Mouse (Mus musculus): Measurements from ENCODE around the gene Gm20388. TPM values are rescaled to one million over a fixed set of nuclear protein-coding genes. Genes with fewer than 3 reads are reported as not detected.

Gm20388 gene
- polyA plus RNA-seq, 1 experiment from 2014 or later, result not detected

GRCm38 (mm10) chr8:124275377-124276071, 4364.9 kb downstream of the Gm20388 start:
- 90% methylated on average over 10 of the region's 10 CpGs for WGBS
- ATAC-seq (ENCODE audit: low read depth), result no peak
- H3K9ac ChIP-seq (ENCODE audit: low read length), result no peak overlapping the region
- H3K4me2 ChIP-seq (ENCODE audit: low read depth, low read length), result no peak overlapping the region
- H3K4me3 ChIP-seq (ENCODE audit: low read length), result no peak overlapping the region
- no peaks in the 10 kb centered on the region; the same call in 1 of the 2 replicates for H3K9me3 ChIP-seq (ENCODE audit: control insufficient read depth, low read length)
- H3K27me3 ChIP-seq (ENCODE audit: control insufficient read depth, insufficient read depth, low read depth, low read length), result no peaks in the 10 kb centered on the region
- peaks cover 8% of the 10 kb centered on the region; the same call in 1 of the 2 replicates for H3K36me3 ChIP-seq (ENCODE audit: control insufficient read depth, insufficient read depth, low read length)
- H3K27ac ChIP-seq (ENCODE audit: low read length), result no peak overlapping the region
- H3K4me1 ChIP-seq (replicated peaks; ENCODE audit: control insufficient read depth, insufficient read depth, low read length), result peaks cover 30% of the 10 kb centered on the region

- Histone ChIP-seq H3K27me3 (ENCODE audit: control insufficient read depth, insufficient read depth, low read depth, low read length) (no peaks in the 10 kb centered on the region), H3K4me1 (replicated peaks; ENCODE audit: control insufficient read depth, insufficient read depth, low read length) (peaks cover 28% of the 10 kb centered on the region), H3K4me3 (ENCODE audit: low read length) (no peak overlapping the region), H3K9me3 (ENCODE audit: control insufficient read depth, low read length) (no peaks in the 10 kb centered on the region; the same call in 1 of the 2 replicates), H3K36me3 (ENCODE audit: control insufficient read depth, insufficient read depth, low read length) (peaks cover 8% of the 10 kb centered on the region; the same call in 1 of the 2 replicates), H3K4me2 (ENCODE audit: low read depth, low read length) (no peak overlapping the region), H3K27ac (ENCODE audit: low read length) (no peak overlapping the region), H3K9ac (ENCODE audit: low read length) (no peak overlapping the region)
- no peak for ATAC-seq (ENCODE audit: low read depth)
- 65% methylated on average over 24 of the region's 24 CpGs for WGBS
These were observed 4367.6 kb downstream of the Gm20388 start for GRCm38 (mm10) chr8:124277951-124278910.

- ATAC-seq (ENCODE audit: low read depth), result no peak
- Histone ChIP-seq H3K27ac (ENCODE audit: low read length) (0 out of 2 replicates have a peak overlapping the region, but pooled peaks have one; percentile 13), H3K9me3 (ENCODE audit: control insufficient read depth, low read length) (no peaks in the 10 kb centered on the region; the same call in 1 of the 2 replicates), H3K36me3 (ENCODE audit: control insufficient read depth, insufficient read depth, low read length) (peaks cover 8% of the 10 kb centered on the region; the same call in 1 of the 2 replicates), H3K27me3 (ENCODE audit: control insufficient read depth, insufficient read depth, low read depth, low read length) (no peaks in the 10 kb centered on the region), H3K4me1 (replicated peaks; ENCODE audit: control insufficient read depth, insufficient read depth, low read length) (peaks cover 29% of the 10 kb centered on the region), H3K9ac (ENCODE audit: low read length) (no peak overlapping the region), H3K4me2 (ENCODE audit: low read depth, low read length) (no peak overlapping the region), H3K4me3 (ENCODE audit: low read length) (no peak overlapping the region)
- WGBS, result 64% methylated on average over 7 of the region's 7 CpGs
These were observed 4368.5 kb downstream of the Gm20388 start for GRCm38 (mm10) chr8:124278956-124279689.

- no peak for ATAC-seq (ENCODE audit: low read depth)
- Histone ChIP-seq H3K9ac (ENCODE audit: low read length) (no peak overlapping the region), H3K36me3 (ENCODE audit: control insufficient read depth, insufficient read depth, low read length) (peaks cover 8% of the 10 kb centered on the region; the same call in 1 of the 2 replicates), H3K9me3 (ENCODE audit: control insufficient read depth, low read length) (no peaks in the 10 kb centered on the region; the same call in 1 of the 2 replicates), H3K27ac (ENCODE audit: low read length) (no peak overlapping the region), H3K4me1 (replicated peaks; ENCODE audit: control insufficient read depth, insufficient read depth, low read length) (peaks cover 29% of the 10 kb centered on the region), H3K4me2 (ENCODE audit: low read depth, low read length) (no peak overlapping the region), H3K4me3 (ENCODE audit: low read length) (no peak overlapping the region), H3K27me3 (ENCODE audit: control insufficient read depth, insufficient read depth, low read depth, low read length) (no peaks in the 10 kb centered on the region)
- WGBS, result 91% methylated on average over 5 of the region's 5 CpGs
These were observed 4369.0 kb downstream of the Gm20388 start for GRCm38 (mm10) chr8:124279690-124279985.

GRCm38 (mm10) chr8:124281700-124282541, 4371.3 kb downstream of the Gm20388 start:
- Histone ChIP-seq H3K36me3 (ENCODE audit: control insufficient read depth, insufficient read depth, low read length) (no peaks in the 10 kb centered on the region), H3K4me3 (ENCODE audit: low read length) (no peak overlapping the region), H3K4me1 (replicated peaks; ENCODE audit: control insufficient read depth, insufficient read depth, low read length) (peaks cover 35% of the 10 kb centered on the region), H3K27ac (ENCODE audit: low read length) (no peak overlapping the region), H3K4me2 (ENCODE audit: low read depth, low read length) (no peak overlapping the region), H3K9me3 (ENCODE audit: control insufficient read depth, low read length) (no peaks in the 10 kb centered on the region), H3K9ac (ENCODE audit: low read length) (no peak overlapping the region), H3K27me3 (ENCODE audit: control insufficient read depth, insufficient read depth, low read depth, low read length) (no peaks in the 10 kb centered on the region)
- WGBS, result 61% methylated on average over 11 of the region's 11 CpGs
- no peak for ATAC-seq (ENCODE audit: low read depth)

- H3K9ac ChIP-seq (ENCODE audit: low read length), result no peak overlapping the region
- H3K4me2 ChIP-seq (ENCODE audit: low read depth, low read length), result no peak overlapping the region
- no peak overlapping the region for H3K4me3 ChIP-seq (ENCODE audit: low read length)
- peaks cover 33% of the 10 kb centered on the region for H3K4me1 ChIP-seq (replicated peaks; ENCODE audit: control insufficient read depth, insufficient read depth, low read length)
- 65% methylated on average over 12 of the region's 12 CpGs for WGBS
- H3K9me3 ChIP-seq (ENCODE audit: control insufficient read depth, low read length), result no peaks in the 10 kb centered on the region
- H3K27ac ChIP-seq (ENCODE audit: low read length), result no peak overlapping the region
- no peaks in the 10 kb centered on the region for H3K27me3 ChIP-seq (ENCODE audit: control insufficient read depth, insufficient read depth, low read depth, low read length)
- ATAC-seq (ENCODE audit: low read depth), result no peak
- no peaks in the 10 kb centered on the region for H3K36me3 ChIP-seq (ENCODE audit: control insufficient read depth, insufficient read depth, low read length)
These were observed 4372.4 kb downstream of the Gm20388 start for GRCm38 (mm10) chr8:124282878-124283630.

GRCm38 (mm10) chr8:124283644-124284332, 4373.1 kb downstream of the Gm20388 start:
- Histone ChIP-seq H3K27me3 (ENCODE audit: control insufficient read depth, insufficient read depth, low read depth, low read length) (no peaks in the 10 kb centered on the region), H3K27ac (ENCODE audit: low read length) (no peak overlapping the region), H3K9ac (ENCODE audit: low read length) (no peak overlapping the region), H3K4me3 (ENCODE audit: low read length) (no peak overlapping the region), H3K36me3 (ENCODE audit: control insufficient read depth, insufficient read depth, low read length) (no peaks in the 10 kb centered on the region), H3K9me3 (ENCODE audit: control insufficient read depth, low read length) (no peaks in the 10 kb centered on the region), H3K4me2 (ENCODE audit: low read depth, low read length) (no peak overlapping the region), H3K4me1 (replicated peaks; ENCODE audit: control insufficient read depth, insufficient read depth, low read length) (peaks cover 25% of the 10 kb centered on the region)
- no peak for ATAC-seq (ENCODE audit: low read depth)
- WGBS, result 64% methylated on average over 11 of the region's 11 CpGs
